ENCODE assay signal across 8 mouse cellular contexts in the genomic region with DNA sequence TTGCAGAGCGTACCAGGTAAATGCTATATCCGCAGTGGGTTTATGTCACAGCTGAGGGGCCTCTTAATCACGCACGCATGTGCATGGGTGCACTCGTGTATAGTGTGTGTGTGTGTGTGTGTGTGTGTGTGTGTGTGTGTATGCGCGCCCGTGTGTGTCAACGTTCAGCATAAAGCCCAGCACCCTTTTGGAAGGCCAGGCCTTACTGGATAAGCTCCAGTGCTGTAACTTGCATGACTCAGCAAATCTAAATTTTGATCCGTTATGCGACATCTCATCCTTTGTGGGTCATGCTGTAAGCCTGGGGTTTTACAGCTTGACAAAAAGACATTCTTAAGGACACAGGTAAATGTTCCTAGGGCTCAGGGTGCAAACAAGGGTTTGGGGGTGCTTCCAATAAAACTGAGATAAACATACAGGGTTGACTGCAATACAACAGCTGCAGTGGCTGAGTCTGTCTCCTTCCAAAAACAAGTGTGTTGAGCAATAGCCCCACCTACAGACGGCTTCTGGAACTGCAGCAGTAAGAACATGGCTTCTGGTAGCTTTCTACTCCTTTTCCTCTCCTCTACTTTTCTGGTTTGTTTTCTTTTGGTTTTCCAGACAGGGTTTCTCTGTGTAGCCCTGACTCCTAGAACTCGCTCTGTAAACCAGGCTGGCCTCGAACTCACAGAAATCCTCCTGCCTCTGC. TPM values are rescaled to one million over a fixed set of nuclear protein-coding genes. Genes with fewer than 3 reads are reported as not detected.
A peak's percentile ranks its signal among the peaks of the same experiment; 100 is the strongest.
DNase-seq lines count a peak whose midpoint lies in the region; ATAC-seq and TF ChIP-seq lines count a peak whose summit lies in the region.

No protein-coding gene starts in this region.

- H3K27me3 ChIP-seq in liver, embryonic 14.5 days (ENCODE audit: control insufficient read depth, insufficient read depth, low read length), result no peaks in the 10 kb centered on the region
- H3K27me3 ChIP-seq in neural tube, embryonic 14.5 days (ENCODE audit: control insufficient read depth, insufficient read depth, low read length), result no peaks in the 10 kb centered on the region

- no peak overlapping the region for H3K27ac ChIP-seq in liver, embryonic 14.5 days
- no peak overlapping the region for H3K27ac ChIP-seq in neural tube, embryonic 14.5 days (ENCODE audit: low read depth, low read length)

- TF ChIP-seq EP300 in liver, embryonic 14.5 days (IDR thresholded peaks at IDR 0.05; ENCODE audit: low read depth), result no peak

- peak; percentile 64 for DNase-seq in CD4-positive helper T cell, adult 2 months (ENCODE audit: low read depth, low spot score)
- DNase-seq in adipocyte (ENCODE audit: low spot score), result peak; percentile 80
- DNase-seq in embryo, embryonic 10 days (ENCODE audit: low spot score), result peak; percentile 82
- peak; percentile 52 for DNase-seq in gastrocnemius, postnatal 14 days
- peak; percentile 73 to 87 for DNase-seq in kidney, postnatal 25 days
- DNase-seq in liver, embryonic 14.5 days (ENCODE audit: low read depth in 3 of 3, low spot score in 3 of 3), result peak; percentile 62 to 69 (median 64)
- peak; percentile 86 for DNase-seq in thymus, postnatal 0 days (ENCODE audit: low spot score)

- H3K4me1 ChIP-seq in liver, embryonic 14.5 days (replicated peaks; ENCODE audit: control insufficient read depth in 2 of 2, insufficient read depth in 2 of 2, low read length in 1 of 2), result no peaks in the 10 kb centered on the region; a peak in 2 of 4 replicates
- no peaks in the 10 kb centered on the region; the same call in 1 of the 2 replicates for H3K4me1 ChIP-seq in neural tube, embryonic 14.5 days (ENCODE audit: control insufficient read depth, insufficient read depth, low read length)

- peak; percentile 93 for TF ChIP-seq CTCF in liver, embryonic 14.5 days (IDR thresholded peaks at IDR 0.05; ENCODE audit: low read depth)

- intact Hi-C loops in gastrocnemius, postnatal 14 days (cut with DNase I; ENCODE audit: low total_unique reads), result no loop called here

- H3K9ac ChIP-seq in liver, embryonic 14.5 days (replicated peaks), result no peak overlapping the region
- H3K9ac ChIP-seq in neural tube, embryonic 14.5 days (replicated peaks; ENCODE audit: low read depth, low read length), result no peak overlapping the region

- ATAC-seq in liver, embryonic 14.5 days (ENCODE audit: insufficient read depth), result peak; percentile 78
- ATAC-seq in neural tube, embryonic 14.5 days (ENCODE audit: low read depth), result 0 out of 2 replicates have a peak, but pooled peaks have one; percentile 29

- H3K9me3 ChIP-seq in liver, embryonic 14.5 days (ENCODE audit: control insufficient read depth, low read length), result no peaks in the 10 kb centered on the region
- H3K9me3 ChIP-seq in neural tube, embryonic 14.5 days (ENCODE audit: control insufficient read depth, low read length), result no peaks in the 10 kb centered on the region

- WGBS in liver, embryonic 14.5 days (ENCODE audit: insufficient replicate concordance), result 47% methylated on average over 14 of the region's 14 CpGs
- 74% methylated on average over 14 of the region's 14 CpGs for WGBS in neural tube, embryonic 14.5 days

- H3K4me2 ChIP-seq in liver, embryonic 14.5 days (ENCODE audit: low read depth), result peak overlapping the region; percentile 41
- H3K4me2 ChIP-seq in neural tube, embryonic 14.5 days (ENCODE audit: low read depth, low read length), result no peak overlapping the region

- H3K4me3 ChIP-seq in liver, embryonic 14.5 days (ENCODE audit: insufficient read depth in 1 of 2, low read depth in 2 of 2, low read length in 2 of 2), result no peak overlapping the region
- no peak overlapping the region for H3K4me3 ChIP-seq in neural tube, embryonic 14.5 days (ENCODE audit: low read depth, low read length)

- no peaks in the 10 kb centered on the region for H3K36me3 ChIP-seq in liver, embryonic 14.5 days (replicated peaks; ENCODE audit: control insufficient read depth, insufficient read depth, low read depth)
- no peaks in the 10 kb centered on the region for H3K36me3 ChIP-seq in neural tube, embryonic 14.5 days (ENCODE audit: control insufficient read depth, insufficient read depth, low read length)

RNA-seq across cellular contexts. Expression of gene Tbx19, which starts 28.2 kb away (rescaled TPM):
- total RNA-seq in gastrocnemius, postnatal 14 days (2021), result not detected
- polyA plus RNA-seq in liver, embryonic 14.5 days (2012; rRNA removed), result 0.02 and 0.04 TPM in 2 replicates
- 0.13 TPM in 1 of 2 replicates, not detected in the other for polyA plus RNA-seq in liver, embryonic 14.5 days (2014; fragmentation: Nextera tagmentation; extraction: Ambion mirVana)
- polyA plus RNA-seq in neural tube, embryonic 14.5 days (2014; fragmentation: Nextera tagmentation; extraction: Ambion mirVana), result not detected in 2 replicates
- polyA plus RNA-seq in thymus, postnatal 0 days (2015; fragmentation: Nextera tagmentation; extraction: Ambion mirVana), result 2.8 and 3.9 TPM in 2 replicates
